Mouse (Mus musculus) hindbrain, embryonic 14.5 days (tissue): ENCODE measurements around the gene Sirpa. TPM values are rescaled to one million over a fixed set of nuclear protein-coding genes. Genes with fewer than 3 reads are reported as not detected.

Experiments
- ATAC-seq: fragments of 200-750 bp; cut with Nextera tagmentation; 2 replicates; pipeline ENCODE4 v1.8.0; 2017; ENCODE audit warnings: moderate number of reproducible peaks, mild to moderate bottlenecking, moderate TSS enrichment, moderate library complexity; ENCODE audit not compliant: low FRiP score
- DNase-seq: peaks from one replicate; pipeline ENCODE4 v3.0.0-alpha.2; 2015; ENCODE audit warnings: low spot score
- H3K27ac ChIP-seq: fragments of 300-500 bp; sonication (generic); 2 replicates; pipeline ENCODE4 v1.5.1; 2014; ENCODE audit warnings: mild to moderate bottlenecking, moderate library complexity
- H3K27me3 ChIP-seq: fragments of 300-500 bp; sonication (generic); 2 replicates; pipeline ENCODE4 v1.6.1; 2014; ENCODE audit warnings: mild to moderate bottlenecking, low read length, mixed read lengths; ENCODE audit not compliant: control insufficient read depth, insufficient read depth
- H3K36me3 ChIP-seq: fragments of 300-500 bp; sonication (generic); replicated peaks from 2 replicates; pipeline ENCODE4 v1.6.1; 2014; ENCODE audit not compliant: control insufficient read depth, insufficient read depth
- H3K4me1 ChIP-seq: fragments of 300-500 bp; sonication (generic); replicated peaks from 2 replicates; pipeline ENCODE4 v1.6.1; 2014; ENCODE audit warnings: antibody characterized with exemption, low read length, mixed read lengths; ENCODE audit not compliant: control insufficient read depth, insufficient read depth
- H3K4me2 ChIP-seq: fragments of 300-500 bp; sonication (generic); replicated peaks from 2 replicates; pipeline ENCODE4 v1.6.1; 2014; ENCODE audit warnings: mild to moderate bottlenecking, moderate library complexity
- H3K4me3 ChIP-seq: fragments of 300-500 bp; sonication (generic); replicated peaks from 2 replicates; pipeline ENCODE4 v1.5.1; 2014; ENCODE audit warnings: mild to moderate bottlenecking, low read length
- H3K9ac ChIP-seq: fragments of 300-500 bp; sonication (generic); 2 replicates; pipeline ENCODE4 v1.6.1; 2014
- H3K9me3 ChIP-seq: fragments of 300-500 bp; sonication (generic); 2 replicates; pipeline ENCODE4 v1.6.1; 2016; ENCODE audit warnings: low read length; ENCODE audit not compliant: control insufficient read depth
- WGBS: fragments of 180-500 bp; shearing (Covaris S2); extraction: QIAGEN DNeasy Blood & Tissue Kit; methylation state at CpG from one replicate; pipeline ENCODE4 v1.1.7; 2014; 5-methylcytosine and 5-hydroxymethylcytosine counted together
- polyA plus RNA-seq: library from polyadenylated mRNA; unstranded; fragments of >200 nt; fragmentation: Nextera tagmentation; extraction: Ambion mirVana; gene quantifications from 2 replicates; pipeline ENCODE4 v1.2.1, GENCODE M21; 2014

Gene Sirpa
- polyA plus RNA-seq, 1 experiment from 2014 or later, result 38.6 TPM

- H3K4me3 ChIP-seq, result no peak overlapping the region
- H3K9ac ChIP-seq, result no peak overlapping the region
- no peaks in the 10 kb centered on the region for H3K4me1 ChIP-seq
- H3K9me3 ChIP-seq, result no peaks in the 10 kb centered on the region
- H3K27ac ChIP-seq, result no peak overlapping the region
- WGBS, result 25% methylated on average over 2 of the region's 2 CpGs
- no peaks in the 10 kb centered on the region for H3K36me3 ChIP-seq
- DNase-seq (no peak), ATAC-seq (no peak)
- no peak overlapping the region for H3K4me2 ChIP-seq
- no peaks in the 10 kb centered on the region for H3K27me3 ChIP-seq
Measured at GRCm38 (mm10) chr2:129677664-129678063, 85.0 kb downstream of the Sirpa start.

- no peak overlapping the region for H3K4me2 ChIP-seq
- ATAC-seq, result no peak
- H3K9ac ChIP-seq, result no peak overlapping the region
- H3K27ac ChIP-seq, result no peak overlapping the region
- DNase-seq, result no peak
- no peaks in the 10 kb centered on the region for H3K4me1 ChIP-seq
- WGBS, result 78% methylated on average over 5 of the region's 5 CpGs
- no peaks in the 10 kb centered on the region for H3K9me3 ChIP-seq
- H3K36me3 ChIP-seq, result no peaks in the 10 kb centered on the region
- no peak overlapping the region for H3K4me3 ChIP-seq
- H3K27me3 ChIP-seq, result no peaks in the 10 kb centered on the region
Measured at GRCm38 (mm10) chr2:129679066-129679465, 86.4 kb downstream of the Sirpa start.

DNA sequence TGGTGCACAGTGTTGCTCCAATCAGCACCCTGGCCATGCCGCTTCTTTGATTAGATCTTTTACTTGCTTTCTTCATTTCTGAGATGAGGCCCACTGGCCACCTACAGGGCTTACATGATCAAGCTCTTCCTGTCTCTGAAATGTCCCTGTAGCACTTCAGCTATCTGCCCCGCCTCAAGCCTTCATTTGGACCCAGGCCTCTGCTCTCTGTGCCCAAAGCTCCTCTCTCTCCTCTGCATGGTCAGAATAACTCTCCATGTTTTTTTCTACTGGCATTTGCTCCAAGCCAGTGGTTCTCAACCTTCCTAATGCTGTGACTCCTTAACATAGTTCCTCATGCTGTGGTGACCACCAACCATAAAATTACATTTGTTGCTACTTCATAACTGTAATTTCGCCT is 87.6 kb downstream of the Sirpa start:
- no peak overlapping the region for H3K27ac ChIP-seq
- ATAC-seq (no peak), DNase-seq (no peak)
- no peaks in the 10 kb centered on the region for H3K4me1 ChIP-seq
- H3K9ac ChIP-seq, result no peak overlapping the region
- no peak overlapping the region for H3K4me3 ChIP-seq
- H3K9me3 ChIP-seq, result no peaks in the 10 kb centered on the region
- no peaks in the 10 kb centered on the region for H3K36me3 ChIP-seq
- no peaks in the 10 kb centered on the region for H3K27me3 ChIP-seq
- no peak overlapping the region for H3K4me2 ChIP-seq
- WGBS, result 92% methylated on average over 3 of the region's 3 CpGs

Other genes with a start within 250 kb of the Sirpa start
- gene Il1b, start 221.7 kb upstream of the Sirpa start, polyA plus RNA-seq, result not detected in 2 replicates
- gene F830045P16Rik, start 56.2 kb upstream of the Sirpa start, polyA plus RNA-seq, result not detected in 2 replicates
- gene Pdyn, start 107.0 kb downstream of the Sirpa start, polyA plus RNA-seq, result 20.5 and 23.8 TPM in 2 replicates
- 10.3 and 12.1 TPM in 2 replicates for gene Stk35, start 207.7 kb downstream of the Sirpa start, polyA plus RNA-seq